Mouse (Mus musculus): ENCODE results near the gene Xpo6.

DNA sequence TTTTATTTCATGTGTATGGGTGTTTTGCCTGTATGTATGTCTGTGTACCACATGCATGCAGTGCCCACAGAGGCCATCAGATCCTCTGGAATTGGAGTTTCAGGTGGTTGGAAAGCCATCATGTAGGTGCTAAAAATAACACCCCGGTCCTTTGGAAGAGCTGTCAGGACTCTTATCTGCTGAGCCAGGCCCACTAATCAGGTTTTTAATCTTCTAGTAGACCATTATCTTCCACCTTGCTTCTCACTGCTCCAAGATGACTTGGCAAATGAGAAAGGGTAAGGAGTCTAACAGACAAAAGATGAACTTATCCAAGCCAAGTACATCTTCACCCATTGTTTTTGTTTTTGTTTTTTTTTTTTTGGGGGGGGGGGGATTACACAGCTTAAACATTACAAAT, 16.7 kb downstream of the Xpo6 start:
- TF ChIP-seq HCFC1 (IDR thresholded peaks at IDR 0.05; ENCODE audit: borderline replicate concordance, insufficient read depth, low read length) (no peak), MAFK (IDR thresholded peaks at IDR 0.05; ENCODE audit: insufficient read depth, low read depth, low read length) (no peak)
